Mouse (Mus musculus) olfactory bulb, adult 2 months (tissue): ENCODE results near the gene Fbxl8.

Experiments
- CTCF ChIP-seq: fragments of 200-500 bp; IDR thresholded peaks from 2 replicates; pipeline ENCODE4 v1.5.1; 2012; ENCODE audit warnings: low read depth, mild to moderate bottlenecking, low read length, moderate library complexity; ENCODE audit not compliant: insufficient read depth
- POLR2A ChIP-seq: fragments of 200-500 bp; IDR thresholded peaks from 2 replicates; pipeline ENCODE4 v1.6.1; 2012; ENCODE audit warnings: mild to moderate bottlenecking, low read depth, low read length, moderate library complexity; ENCODE audit not compliant: insufficient read depth

DNA sequence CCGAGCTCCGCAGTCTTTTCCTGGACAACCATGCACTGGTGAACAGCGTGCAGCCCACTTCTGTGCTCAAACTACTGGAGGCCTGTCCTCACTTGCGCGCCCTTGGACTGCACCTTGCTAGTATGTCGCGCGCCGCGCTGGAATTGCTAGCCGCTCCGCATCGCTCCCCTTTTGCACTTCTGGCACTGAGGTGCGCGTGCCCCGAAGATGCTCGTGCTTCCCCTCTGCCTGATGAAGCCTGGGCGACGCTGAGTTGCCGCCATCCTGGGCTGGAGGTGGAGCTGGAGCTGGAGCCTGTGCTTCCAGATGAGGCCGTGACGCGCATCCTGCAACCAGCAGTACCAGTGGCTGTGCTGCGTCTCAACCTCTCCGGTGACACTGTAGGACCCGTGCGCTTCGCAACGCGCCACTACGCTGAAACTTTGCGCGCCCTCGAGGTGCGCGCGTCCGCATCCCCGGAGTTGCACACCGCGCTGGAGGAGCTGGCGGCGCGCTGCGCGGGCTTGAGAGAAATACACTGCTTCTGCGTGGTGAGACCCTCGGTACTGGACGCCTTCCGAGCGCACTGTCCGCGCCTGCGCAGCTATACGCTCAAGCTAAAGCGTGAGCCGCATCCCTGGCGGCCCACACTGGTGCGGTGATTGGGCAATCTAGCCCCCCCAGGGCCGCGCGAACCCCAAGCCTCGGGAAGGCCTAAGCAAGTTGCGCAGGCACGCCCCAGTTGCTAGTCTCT lies 4.1 kb downstream of the Fbxl8 start:
- TF ChIP-seq CTCF, result no peak
- TF ChIP-seq POLR2A, result 0 out of 2 replicates have a peak, but pooled peaks have one; percentile 24
